Mouse (Mus musculus) c-Kit-positive CD71-positive TER-119-positive erythroid progenitor cells, embryonic 14.5 days (primary cell): ENCODE data around the gene Dpagt1.
"Not testable (repeated sequence)": the region's sequence is repeated elsewhere in the genome, so short reads cannot be mapped to it uniquely, and the experiment has no call there.

Experiments
- DNase-seq: peaks from one replicate; pipeline ENCODE4 v3.0.0-alpha.2; 2013; ENCODE audit warnings: low spot score

Gene Dpagt1

DNA sequence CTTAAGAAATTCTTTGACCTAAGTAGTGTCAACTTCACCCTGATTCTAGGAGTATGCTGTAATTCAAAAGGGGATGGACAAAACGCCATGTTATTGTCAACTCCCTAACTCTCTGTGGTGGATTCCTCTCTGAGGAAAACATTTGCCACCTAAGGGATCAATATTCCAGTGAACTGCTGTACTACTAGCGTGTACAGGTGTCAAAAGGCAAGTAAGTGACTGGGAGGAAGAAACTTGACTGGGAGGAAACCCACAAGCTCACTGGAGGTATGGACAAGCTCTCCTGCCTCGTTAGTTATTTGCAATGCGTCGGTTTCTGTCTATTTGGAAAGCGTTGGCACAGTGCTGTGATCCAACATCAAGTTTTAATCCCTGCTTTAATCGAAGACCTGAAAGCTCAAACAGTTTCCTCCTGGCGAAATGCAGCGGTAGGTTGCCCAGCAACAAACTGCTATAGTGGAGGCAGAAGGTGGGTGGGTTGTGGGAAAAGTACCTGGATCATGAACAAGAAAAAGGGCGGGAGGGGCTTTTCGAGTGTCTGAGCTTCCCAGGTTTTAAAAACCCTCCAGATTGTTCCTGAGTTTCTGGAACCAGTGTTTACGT is at the start of gene Dpagt1:
Gene Dpagt1, plus strand, starts transcription at position 252 of the 603 bp plus-strand sequence.
- no peak for DNase-seq

DNA sequence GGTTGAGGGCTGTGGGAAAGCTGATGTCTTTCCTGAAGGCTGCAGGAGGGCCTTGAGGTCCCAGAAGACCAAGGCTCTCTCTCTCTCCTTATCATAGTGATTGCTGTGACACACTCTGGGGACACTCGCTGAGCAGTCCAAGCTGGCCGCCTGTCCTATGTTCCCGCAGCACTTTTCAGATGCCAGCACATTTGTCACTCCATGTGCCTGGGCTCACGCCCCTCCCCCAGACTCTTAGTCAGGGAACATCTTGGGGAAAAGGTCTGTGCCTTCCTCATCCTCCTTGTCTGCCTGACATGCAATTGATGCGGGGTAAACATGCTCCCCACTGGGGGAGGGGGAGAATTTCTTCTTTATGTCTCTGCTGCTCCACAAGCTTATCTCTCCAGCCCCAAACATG is 42.6 kb upstream of the Dpagt1 start:
- DNase-seq = no peak

DNA sequence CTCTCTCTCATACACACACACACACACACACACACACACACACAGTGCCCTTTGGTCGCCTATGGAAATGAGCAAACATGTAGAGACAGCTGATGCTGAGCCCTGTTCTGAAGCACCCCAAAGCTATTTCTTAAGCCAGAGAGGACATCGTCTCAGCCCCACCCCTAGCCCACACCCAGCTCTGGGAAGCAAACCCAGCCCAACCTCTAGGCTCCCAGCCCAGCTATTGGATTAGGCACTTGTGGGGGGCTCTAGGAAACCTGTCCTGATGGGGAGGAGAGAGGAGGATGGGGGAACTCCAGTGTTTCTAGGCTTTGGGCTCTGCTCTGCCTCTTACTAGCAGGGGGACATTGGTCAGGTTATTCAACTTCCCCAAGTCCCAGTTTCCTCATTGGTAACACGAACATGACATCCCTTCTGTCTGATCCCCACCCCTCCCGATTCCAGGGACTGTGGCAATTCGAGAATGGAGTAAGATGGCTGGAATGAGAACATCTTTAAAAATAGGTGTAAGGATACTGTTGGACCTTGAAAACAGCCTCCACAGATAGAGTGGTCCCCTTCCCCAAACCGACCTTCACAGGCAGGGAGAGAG is 39.5 kb upstream of the Dpagt1 start:
- peak; percentile 53 for DNase-seq

DNA sequence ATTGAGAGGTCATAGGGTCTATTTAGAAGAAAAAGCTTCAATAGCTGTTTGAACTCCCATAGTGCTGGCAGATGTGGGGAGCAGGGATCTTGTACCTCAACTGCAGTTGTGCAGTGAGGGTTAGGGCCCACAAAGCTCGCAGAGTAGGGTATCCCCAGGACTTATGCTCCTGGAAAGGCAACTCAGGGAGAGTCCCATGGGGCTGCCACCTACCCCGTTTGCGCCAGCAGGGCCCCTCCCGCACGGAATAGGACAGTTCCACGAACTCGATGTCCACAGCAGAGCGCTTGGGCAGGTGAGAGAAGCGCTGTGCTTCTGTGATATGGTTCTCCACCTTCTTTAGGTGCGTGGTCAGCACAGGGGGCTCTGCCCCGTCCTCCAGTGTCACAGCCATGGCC is 38.8 kb upstream of the Dpagt1 start:
- DNase-seq = peak; percentile 42

DNA sequence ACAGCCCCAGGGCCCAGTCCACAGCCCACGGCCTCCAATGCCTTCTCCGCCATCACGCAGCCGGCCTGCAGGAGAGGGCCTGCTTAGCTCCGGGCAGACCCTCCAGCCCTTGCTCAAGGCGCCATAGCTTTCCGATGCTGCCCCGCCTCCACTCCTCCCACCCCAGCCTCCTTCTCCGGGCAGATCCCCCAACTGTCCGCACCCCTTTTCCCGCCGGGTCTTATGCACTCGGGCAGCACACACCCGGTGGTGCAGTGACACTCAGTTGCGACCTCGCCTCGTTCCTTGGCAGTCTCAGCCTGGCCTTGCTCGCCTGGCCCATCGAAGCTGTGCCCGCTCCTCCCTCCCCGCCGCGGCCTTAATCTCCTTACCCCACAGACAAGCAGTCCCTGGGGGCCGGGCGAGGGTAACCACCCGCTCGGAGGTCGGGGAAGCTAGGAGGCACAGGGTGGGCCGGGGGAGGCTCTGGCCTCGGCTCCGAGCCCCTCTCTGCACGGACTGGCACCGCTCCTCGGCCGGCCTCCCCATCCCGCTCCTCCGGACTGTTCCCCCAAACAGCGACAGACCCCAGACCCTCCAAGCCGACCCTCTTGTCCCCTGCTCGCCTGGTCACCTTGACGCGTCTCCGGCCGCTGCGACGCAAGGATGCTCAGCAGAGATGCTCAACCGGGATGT is 38.3 kb upstream of the Dpagt1 start:
- DNase-seq = peak; percentile 40

- peak; percentile 85 for DNase-seq
Measured at GRCm38 (mm10) chr9:44288076-44288958, 37.5 kb upstream of the Dpagt1 start, which contains the start of gene Abcg4. Abcg4 (minus strand) TSS chr9:44288615.

- DNase-seq = peak; percentile 72
Measured at GRCm38 (mm10) chr9:44288959-44289291, 36.9 kb upstream of the Dpagt1 start.

DNA sequence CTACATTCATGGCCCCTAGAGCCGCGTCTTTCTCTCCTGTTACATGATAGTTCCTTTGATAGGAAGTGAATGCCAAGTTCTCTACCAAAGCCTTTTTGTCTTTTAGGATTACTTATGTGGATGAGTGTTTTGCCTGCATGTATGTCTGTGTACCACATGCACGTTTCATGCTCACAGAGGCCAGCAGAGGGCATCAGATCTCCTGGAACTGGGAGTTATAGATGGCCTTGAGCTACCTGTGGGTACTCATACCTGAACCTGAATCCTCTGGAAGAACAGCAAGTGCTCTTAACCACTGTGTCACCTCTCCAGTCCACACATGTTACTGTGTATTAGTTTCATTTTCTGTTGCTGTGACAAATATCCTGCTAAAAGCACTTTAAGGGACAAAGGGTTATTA is 33.3 kb upstream of the Dpagt1 start:
- peak; percentile 57 for DNase-seq

- DNase-seq = not testable (repeated sequence)
Measured at GRCm38 (mm10) chr9:44300001-44300400, 25.8 kb upstream of the Dpagt1 start.

- DNase-seq = peak; percentile 98
Measured at GRCm38 (mm10) chr9:44305466-44306079, 20.2 kb upstream of the Dpagt1 start, which contains the start of gene Hinfp. Hinfp (minus strand) TSS chr9:44305671.

GRCm38 (mm10) chr9:44306532-44306931 is 19.3 kb upstream of the Dpagt1 start:
- no peak for DNase-seq

GRCm38 (mm10) chr9:44307248-44307647 is 18.6 kb upstream of the Dpagt1 start:
- DNase-seq = no peak

DNA sequence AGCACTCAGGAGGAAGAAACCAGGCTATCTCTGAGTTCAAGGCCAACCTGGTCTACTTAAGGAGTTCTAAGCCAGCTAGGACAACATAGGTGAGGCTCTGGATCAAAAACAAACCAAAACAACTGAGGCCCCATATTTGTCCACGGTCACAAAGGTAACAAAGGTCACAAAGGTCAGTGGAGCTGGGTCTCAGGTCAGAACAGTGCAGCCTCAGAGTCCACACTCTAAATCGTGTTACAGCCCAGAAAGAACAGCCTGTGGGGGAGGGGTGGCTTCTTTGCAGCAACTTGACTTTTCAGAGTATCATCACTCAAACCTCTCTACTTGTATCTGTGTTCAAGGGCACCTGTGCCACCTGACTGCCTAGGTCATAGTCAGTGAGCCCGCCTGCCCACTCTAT is 16.1 kb upstream of the Dpagt1 start:
- no peak for DNase-seq

DNA sequence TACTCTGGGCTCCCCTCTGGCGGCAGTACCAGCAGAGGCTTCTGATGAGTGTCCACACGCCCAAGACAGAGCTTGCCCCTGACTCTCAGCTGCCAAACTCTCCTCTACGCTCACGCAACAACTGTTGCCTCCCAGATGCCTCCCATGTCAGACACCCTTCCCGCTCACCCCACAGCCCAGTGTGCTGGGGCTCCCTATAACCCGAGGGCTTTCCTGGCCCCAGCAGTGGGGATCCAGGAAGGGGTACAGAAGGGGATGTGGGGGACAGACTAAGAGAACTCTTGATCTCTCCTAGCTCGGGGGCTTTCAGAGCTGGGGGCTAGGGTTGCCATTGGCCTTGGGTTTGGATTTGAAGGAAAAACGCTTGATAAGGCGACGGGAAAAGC is 15.1 kb upstream of the Dpagt1 start:
- DNase-seq = no peak

DNA sequence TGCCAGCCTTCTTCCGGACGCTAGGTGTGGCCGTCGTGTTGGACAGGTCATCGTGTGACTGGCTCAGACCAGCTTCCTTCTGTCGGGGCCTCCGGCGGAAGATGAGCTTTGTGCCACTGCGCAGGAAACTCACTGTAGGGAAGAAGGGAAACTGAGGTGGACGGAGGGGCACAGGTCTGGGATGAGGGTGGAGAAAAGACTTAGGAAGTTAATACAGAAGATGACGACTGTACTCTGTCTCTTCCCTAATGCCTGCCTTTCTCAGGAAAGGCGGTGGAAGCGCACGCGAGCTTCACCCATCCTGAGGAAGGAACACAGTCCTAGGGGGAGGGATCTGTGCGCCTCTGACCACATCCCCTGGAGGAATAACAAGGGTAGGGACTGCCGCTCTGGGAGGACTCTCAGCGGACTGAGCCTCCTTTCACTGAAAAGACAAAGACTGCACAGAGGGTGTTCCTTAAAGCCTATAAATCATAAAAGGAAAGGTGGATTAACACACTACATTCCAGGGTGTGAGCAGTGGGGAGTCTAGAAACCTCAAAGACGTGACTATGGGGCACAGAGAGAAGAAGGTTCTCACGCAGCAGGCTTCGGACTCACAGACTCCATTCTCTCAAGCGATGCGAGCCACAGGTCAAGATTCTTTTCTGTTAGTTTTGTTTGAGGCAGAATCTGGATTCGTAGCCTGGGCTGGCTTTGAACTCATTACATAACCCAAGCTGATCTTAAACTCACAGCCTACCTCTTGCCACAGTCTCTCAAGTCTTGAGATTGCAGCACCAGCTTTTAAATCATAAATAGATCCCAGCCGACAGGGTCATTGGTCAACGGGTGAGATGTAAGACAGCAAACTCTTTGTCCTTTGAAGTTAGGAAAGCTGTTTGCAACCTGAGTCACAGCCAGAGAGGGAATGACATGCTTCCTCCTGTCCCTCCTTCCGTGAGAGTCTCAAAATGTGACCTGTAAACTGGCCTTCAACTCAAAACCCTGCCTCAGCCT is 14.4 kb upstream of the Dpagt1 start:
- no peak for DNase-seq

- no peak for DNase-seq
Measured at GRCm38 (mm10) chr9:44313476-44314256, 12.2 kb upstream of the Dpagt1 start.

GRCm38 (mm10) chr9:44314257-44314547 is 11.6 kb upstream of the Dpagt1 start:
- DNase-seq = no peak

DNA sequence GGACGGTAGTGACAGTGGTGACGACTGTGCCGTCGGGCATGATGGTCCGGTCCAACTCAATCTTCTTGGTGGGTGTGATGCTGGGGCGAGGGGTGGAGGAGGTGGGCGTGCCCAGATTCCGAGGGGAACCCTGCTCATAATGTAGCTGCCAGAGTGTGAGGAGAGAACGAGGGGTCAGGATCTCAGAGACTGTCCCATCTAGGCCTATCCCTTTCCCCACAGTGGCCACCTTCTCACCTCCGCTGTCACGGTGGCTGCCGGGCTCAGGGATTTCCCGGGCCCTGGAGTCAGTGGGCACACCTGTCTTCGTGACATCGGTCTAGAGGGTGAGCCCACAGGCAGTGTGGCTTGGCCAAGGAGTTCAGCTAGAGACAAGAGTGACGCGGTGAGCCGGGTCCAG is 10.9 kb upstream of the Dpagt1 start:
- no peak for DNase-seq

DNA sequence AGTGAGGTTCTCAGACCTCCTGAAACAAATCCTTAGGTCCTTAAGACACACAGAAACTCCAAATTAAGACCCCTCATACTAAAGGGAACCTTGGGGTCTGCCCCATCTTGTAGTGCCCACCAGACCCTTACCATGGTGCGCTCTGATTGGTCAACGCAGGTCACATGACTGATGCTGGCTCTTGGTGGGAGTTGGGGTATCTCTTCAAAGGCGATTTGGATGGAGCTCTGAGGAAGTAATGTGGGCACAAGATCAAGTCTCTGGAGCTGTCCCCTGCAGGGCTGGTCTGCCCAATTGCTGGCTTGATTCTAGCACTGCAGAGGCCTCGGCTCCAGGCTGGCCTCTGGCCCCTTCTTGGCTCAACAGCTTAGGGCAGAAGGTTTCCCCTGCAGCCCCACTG is 8.4 kb upstream of the Dpagt1 start:
- no peak for DNase-seq
